Mouse (Mus musculus) right cerebral cortex, adult 2 months (tissue): Measurements from ENCODE around the gene Ltk.
"Not testable (repeated sequence)": the region's sequence is repeated elsewhere in the genome, so short reads cannot be mapped to it uniquely, and the experiment has no call there.

Experiments used
- DNase-seq, 2 experiments: peaks; one replicate each; pipeline ENCODE4 v3.0.0; 2021 to 2022; ENCODE audit warnings: low spot score in 2 of 2

Ltk gene

DNA sequence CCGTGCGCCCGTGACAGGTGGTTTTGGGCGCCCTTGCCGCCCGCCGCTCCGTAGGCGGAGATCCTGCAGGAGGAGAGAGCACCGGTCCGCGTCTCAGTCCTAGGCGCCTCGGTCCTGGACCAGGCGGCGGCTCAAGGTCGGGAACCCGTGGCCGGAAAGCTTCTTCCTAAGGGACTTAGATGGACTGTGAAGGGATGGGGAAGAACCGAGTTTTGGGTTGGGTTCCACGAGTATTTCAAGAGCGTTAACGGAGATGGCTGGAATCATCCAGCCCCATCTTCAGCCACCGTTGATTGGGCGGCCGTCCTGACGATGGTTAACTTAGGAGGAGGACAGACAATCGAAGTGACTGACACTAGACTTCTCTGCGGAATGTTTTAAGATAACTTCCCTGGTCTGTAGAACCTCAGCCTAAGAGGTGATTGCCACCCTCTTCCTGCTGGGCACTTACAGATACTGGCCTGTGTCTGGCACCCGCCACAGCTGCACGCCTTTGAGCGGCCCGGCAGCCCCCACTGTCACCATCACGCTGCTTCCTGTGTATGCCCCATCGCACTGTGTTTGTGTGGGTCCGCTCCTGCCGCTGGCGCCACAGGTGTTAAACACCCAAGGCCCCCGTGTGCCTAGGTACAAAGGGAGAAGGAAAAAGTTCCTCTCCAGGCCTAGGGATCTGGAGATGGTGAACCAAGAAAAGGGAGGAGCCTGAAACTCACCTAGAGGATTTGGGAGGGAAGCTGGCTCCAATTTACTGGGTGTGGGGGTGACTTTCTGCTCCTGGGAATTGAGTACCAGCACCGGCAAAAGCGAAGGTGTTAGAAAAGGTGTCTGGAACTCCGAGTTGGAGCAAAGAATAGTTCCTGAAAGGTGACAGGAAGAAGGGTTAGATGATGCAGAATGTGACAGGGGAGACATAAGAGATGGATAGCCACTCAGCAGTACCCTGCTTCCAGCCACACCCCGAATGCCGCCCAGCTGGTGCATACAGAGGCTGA lies 1.1 kb downstream of the Ltk start:
- no peak for DNase-seq

DNA sequence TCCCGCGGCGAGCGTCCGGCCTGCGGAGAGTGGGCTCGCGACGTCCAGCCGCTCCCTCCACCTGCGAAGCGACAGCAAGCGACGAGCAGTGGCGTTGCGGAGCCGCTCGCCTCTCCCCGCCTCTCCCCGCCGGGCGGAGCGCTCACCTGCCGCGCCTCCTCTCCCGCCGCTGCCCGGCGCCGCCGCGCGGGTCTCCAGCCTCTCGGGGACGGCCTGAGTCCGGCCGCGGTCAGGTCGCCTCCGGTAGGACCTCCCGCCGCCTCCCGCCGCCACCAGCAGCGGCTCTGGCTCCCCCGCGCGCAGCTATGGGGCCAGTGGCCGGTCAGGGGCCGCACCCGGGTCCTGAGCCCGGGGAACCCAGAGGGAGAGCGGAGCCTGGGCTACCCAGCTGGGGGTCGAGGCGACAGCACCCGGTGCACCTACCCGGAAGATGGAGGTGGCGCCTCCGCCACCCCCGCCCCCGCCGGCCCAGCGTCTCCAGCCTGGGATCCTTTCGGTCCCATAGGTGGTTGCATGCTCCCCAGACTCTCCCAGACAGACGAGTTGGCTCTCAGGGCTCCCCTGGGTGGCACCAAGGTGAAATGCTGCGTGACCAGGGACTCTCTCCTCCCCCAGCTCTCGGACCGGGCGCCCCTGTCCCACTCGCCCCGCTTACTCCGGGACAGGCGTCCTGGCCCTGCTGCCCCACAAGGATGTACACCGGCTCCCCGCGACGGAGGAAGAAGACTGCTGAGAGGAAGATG lies 2.0 kb downstream of the Ltk start:
- no peak for DNase-seq

DNA sequence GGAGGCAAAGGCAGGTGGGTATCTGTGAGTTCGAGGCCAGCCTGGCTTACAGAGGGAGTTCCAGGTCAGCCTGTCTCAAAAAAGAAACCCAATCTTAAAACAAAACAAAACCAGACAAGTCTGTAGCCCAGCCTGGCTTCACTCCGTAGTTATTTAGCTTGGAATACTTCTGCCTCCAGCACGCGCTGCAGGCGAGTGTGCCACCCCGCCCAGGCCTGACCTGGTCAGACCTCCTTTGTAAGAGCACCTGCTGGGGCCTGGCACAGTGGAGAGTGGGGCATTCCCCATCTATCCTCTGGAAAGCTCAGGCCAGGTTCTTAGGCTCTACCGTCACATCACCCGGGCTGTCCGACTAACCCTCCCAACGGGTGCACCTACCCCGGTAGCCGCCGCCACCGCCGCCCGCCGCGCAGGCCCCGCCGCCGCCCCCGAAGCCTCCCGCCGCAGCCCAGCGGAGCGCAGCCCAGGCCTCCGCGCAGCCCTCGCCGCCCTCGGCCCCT lies 2.6 kb downstream of the Ltk start:
- DNase-seq: no peak

DNA sequence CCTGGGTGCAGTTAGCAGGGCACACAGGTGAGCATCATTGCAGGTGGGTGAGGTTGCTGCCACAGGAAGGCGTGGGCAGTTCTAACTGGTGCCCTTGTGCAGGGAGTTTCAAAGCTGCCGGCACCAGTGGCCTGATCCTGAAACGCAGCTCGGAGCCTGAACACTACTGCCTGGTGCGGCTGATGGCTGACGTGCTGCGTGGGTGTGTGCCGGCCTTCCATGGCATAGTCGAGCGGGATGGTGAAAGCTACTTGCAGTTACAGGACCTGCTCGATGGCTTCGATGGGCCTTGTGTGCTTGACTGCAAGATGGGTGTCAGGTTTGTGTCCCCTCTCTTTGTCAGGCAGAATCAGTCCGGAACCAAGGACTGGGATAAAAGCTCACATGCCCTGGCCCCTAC lies 11.0 kb downstream of the Ltk start:
- peak in 1 of 2 experiments; percentile 47 for DNase-seq

DNA sequence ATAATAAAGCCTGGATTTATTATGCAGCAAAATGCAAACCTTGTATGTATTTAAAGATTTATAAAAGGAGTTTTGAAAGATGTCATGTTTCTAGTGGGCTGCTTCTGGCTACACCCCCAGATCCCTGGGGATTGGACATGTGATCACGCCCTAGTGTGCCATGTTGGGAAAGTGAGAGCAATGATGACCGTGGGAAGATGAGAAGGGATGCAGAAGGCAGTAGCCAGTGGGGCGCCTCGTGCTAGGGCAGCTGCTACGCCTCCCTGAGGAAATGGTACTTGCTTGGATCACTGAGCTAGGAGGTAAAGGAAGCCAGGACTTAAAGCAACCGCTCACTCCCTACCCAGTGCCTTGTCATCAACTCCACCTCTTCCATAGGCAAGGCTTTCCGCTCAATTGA lies 12.7 kb downstream of the Ltk start:
- DNase-seq: peak; percentile 70 to 79

DNA sequence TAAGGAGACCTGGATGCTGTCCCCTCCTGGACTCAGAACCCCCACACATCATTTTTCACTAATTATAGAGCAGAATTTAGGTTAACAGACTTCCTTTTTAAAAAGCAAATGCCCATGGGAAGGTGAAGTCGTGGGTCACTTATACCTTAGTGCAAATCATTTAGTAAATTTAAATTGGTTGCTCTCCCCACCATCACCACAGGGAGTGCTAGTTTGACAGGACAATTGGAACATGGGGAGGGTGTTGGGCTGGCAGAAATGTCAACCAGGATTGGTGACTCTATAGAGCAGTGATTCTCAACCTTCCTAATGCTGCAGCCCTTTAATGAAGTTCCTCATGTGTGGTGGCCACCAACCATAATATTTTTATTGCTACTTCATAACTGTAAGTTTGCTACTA lies 14.9 kb downstream of the Ltk start:
- DNase-seq: peak in 1 of 2 experiments; percentile 56

DNA sequence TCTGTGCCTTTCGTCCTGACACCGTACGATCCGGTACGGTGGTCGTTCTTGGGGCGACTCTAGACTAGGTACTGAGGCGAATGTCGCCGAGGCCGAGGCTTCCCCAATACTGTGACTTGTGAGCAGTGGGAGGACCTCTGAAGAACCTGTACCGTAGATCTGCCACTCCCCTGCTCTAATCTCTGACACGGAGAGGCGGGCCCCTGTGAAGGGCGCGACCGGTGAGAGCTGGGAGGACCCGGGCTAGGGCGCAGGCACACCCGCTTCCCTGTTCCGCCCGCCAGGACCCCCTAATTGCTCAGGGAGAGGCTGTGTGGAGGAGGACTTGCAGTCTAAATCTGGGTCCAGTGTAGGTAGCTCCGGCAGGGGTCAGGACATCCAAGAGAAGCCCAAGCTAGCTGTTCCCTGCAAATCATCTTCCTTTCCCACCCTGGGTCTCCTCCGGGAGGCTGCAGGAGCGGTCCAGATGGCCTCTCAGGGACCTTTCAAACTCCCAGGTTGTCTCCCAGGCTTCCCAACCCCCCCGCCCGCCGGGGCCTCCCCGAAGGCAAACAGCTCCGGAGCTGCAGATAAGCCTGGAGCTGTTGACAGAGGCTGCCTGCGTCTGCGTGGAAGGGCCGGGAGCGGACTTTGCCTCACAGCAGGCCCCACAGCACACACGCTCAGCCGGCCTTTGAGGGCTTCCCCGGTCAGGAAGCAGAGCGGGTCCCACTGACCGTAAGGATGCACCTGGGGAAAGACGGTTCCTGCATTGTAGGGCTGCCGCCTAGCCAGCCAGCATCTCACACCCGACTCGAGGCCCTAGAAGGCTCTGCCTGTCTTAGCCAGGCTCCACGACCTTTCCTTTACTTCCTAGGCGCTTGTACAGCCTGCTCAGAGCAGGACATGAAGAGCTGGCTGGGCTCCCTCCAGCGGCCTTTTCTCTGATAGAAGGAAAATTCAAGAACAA lies 15.8 kb downstream of the Ltk start:
- peak in 1 of 2 experiments; percentile 48 for DNase-seq

DNA sequence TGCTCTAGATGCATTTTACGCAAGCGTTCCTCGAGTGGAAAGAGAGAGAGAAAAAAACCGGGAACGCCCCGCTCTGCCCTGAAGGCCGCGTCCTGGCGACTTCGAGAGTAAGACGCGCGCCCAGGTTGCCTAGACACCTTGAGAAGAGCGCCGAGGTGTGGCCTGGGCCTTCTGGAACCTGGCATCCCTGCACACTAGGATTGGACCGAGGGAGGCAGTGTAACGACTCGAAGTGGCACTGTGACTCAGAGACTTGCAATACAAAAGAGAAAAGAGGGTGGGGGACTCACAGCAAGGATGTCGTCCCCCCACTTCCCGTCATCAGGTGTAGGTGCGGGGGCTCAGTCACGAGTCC lies 16.4 kb downstream of the Ltk start:
- no peak for DNase-seq

DNA sequence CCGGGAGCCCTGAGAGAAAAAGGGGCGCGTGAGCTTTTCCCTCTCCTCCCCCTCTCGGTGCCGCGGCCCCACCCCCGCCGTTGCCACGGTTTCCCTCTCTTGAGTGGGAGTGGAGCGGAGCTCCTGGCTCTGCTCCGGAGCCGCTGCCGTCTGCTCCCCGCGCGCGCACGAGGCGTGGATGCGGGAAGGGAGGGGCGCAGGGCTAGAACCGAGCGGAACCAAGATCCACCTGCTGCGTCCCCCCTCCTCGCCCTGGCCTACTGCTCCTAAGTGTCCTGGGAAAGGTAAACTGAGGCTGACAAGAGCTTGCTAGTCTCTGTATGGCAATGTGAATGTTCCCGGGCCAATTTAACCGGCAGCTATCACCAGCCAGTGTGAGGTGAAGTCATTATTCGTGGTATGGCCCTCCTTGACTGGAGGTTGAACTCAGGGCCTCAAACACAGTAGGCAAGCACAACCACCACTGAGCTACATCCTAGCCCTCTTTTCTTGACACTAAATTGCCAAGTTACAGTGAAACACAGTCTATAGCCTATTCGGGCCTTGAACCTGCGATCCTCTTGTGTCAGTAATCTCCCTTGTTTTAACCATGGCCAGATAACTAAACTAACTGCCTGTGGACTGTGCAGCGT lies 16.9 kb downstream of the Ltk start:
- peak; percentile 68 to 80 for DNase-seq

DNA sequence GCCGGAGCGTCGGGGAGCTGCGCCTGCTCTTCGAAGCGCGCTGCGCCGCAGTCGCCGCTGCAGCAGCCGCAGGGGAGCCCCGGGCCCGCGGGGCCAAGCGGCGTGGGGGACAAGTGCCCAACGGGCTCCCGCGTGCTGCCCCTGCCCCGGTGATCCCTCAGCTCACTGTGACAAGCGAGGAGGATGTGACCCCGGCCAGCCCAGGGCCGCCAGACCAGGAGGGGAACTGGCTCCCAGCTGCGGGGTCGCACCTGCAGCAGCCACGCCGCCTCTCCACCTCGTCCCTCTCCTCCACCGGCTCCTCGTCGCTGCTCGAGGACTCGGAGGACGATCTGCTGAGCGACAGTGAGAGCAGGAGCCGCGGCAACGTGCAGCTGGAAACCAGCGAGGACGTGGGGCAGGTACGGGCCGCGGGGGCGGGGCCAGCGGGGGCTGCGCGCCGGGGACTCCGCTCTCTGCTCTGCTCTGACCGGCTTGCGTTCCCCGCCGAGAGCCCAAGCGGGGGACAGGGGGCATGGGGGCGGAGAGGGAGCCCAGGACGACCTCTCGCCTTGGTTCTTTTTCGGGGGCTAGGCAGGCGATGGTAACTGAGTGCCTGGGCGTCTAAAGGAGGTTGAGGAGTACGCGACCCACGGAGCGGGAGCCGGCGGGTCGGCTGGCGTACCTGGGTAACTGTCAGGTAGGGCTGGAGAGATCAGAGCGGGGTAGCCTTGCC lies 17.6 kb downstream of the Ltk start:
- peak; percentile 56 to 58 for DNase-seq

DNA sequence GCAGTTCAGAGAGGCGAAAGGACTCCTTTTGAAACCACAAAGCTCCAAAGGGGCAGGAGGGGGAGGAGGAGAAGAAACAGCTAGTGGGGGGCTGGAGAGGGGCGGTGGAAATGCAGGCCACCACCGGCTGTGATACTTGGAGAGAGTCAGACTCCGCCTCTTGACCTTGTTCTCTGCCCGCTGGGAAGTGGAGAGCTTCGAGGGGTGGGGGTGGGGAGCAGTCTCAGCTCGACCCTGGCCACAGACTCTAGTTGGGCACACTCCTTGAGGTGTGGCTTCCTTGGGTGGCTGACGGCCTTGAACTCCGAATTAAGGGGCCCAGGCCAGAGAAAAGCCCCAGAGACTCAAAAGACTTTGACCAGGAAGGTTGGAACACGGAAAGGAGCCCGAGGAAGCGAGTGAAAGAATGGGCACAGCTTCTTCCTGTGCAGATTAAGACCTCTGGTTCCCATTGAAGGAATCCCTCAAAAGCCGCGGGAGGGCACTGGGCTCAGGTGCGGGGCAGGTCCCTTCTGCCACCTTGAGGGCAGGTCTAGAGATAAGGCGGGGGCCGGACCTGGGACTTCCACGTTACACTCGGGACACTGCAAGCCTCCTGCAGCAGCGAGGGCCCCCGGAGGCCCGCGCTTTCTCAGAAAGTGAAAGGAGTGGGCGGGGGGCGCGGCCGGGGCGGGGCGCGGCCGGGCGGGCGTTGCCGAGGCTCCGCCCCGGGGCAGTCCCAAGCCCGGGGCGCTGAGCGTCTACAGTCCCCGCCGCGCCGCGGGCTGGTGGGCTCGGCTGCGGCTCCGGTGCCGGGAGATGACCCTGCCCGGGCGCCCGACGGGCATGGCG lies 18.4 kb downstream of the Ltk start, which contains the start of gene Itpka:
Gene Itpka (plus strand): TSS at position 757 of the 831 bp plus-strand sequence.
- DNase-seq: peak; percentile 45 to 49

DNA sequence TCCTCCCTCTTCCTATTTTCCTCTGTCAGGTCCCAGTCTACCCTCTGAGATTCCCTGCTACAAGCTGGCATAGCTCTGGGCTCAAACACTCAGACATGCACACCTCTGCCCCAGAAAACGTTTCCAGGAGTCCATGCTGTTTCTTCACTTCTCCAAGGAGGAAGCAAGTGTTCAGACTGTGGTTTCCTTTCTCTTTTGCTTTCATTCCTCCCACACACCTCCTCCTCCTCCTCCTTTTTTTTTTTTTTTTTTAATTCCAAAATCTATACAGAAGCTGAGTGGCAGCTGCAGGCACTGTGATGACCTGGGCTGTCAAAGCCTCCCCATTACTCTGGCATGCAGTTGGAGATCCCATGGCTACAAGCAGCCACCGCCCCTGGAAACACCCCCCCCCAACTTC lies 19.7 kb downstream of the Ltk start:
- DNase-seq: no peak

DNA sequence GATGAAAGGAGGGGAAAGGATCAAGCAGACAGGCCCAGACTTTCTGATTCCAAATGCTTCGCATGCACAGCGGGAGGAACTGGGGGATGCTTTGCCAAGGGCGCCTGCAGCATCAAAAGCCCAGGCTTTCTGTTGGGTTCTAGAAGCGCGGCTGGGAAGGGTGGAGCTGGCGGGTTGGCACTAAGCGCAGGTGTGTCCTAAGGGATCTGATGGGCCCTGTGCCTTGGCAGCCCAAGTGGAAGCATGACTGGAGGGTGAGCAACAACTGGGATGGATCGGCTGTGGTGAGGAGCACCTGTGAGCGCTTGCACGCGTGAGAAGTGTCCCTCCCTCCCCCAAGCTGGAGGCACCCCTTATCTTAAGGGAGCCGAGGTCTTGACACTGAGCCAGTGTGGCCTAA lies 23.1 kb downstream of the Ltk start:
- no peak for DNase-seq

DNA sequence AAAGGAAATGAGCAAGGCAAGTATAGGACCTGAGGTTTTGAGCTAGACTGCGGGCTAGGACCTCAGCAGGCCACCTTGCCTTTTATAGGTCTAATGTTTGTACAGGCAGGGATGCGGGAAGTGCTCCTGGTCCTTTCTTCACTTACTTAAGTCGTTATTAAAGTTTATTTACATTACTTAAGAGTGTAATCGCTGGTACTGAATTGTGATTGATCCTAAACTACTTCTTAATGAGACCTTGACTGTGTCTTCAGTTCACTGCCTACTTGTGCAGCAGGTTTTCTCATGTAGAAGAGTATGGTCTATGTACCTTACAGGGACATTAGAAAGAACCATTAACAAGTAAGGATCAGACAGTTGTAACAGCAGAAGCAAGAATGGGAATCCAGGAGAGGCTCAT lies 29.5 kb downstream of the Ltk start:
- no peak for DNase-seq

DNA sequence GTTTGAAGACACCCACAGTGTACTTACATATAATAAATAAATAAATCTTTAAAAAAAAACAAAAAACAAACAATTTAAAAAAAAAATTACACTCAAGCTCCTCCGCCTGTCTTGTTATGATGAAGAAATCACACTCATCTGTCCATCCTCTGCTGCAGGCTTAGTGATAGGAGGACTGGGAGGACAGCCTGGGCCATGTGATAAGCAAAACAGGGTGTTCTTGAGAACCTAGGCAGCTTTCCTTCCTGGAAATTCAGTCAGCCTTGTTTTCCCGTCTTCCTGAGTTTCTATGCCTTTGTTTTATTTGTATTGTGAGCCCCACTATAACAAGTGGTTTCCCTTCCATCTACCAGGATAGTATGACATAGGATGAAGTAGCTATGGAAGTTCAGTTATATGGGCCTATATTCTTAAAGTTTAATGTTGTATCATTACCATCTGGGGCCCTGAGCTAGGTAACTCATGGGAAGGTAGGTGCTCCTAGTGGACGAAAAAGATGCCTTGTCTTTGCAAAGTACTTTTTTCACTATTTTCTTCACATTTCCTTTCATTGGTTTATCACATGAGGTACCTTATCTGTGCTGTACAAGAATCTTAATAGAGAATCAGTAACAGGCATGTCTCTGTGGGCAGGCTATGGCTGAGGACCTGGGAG lies 32.3 kb downstream of the Ltk start:
- no peak for DNase-seq

DNA sequence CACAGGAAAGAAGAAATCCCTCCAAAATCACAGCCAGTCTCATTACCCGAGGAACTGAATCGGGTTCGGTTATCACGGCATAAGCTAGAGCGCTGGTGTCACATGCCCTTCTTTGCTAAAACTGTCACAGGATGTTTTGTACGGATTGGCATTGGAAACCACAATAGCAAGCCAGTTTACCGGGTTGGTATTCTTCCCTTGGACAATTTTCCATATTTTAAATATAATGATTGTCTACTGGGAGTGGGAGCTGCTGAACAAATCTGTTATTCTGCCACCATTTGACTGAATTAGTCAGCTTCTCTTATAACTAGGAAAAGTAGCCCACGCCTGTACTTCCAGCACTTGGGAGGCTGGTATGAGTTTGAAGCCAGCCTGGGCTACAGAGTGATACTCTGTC lies 39.2 kb downstream of the Ltk start:
- DNase-seq: no peak

DNA sequence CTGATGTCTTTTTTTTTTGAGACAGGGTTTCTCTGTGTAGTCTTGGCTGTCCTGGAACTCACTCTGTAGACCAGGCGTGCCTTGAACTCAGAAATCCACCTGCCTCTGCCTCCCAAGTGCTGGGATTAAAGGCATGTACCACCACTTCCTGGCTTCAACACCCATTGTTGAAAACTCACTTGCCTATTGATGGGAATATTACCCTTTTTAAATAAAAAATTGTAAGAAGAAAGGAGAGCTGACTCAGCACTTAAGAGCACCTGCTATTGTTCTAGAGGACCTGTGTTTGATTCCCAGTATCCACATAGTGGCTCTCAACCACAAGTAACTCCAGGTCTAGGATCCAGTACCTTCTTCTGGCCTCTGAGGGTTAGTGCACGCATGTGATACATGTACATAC lies 44.4 kb downstream of the Ltk start:
- not testable (repeated sequence) for DNase-seq

DNA sequence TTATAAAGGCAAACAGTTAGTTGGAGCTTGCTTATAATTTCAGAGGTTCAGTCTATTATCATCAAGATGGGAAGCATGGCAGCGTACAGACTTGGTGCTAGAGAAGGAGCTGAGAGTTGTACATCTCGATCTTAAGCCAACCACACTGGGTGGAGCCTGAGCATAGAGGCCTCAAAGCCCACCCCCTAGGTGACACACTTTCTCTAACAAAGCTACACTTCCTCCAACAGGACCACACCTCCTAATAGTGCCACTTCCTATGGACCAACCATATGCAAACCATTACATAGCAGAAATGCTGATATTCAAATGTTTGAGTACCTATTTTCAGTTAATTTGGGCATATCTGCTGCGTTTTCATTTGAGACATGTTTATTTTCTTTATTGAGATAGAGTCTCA lies 50.2 kb downstream of the Ltk start:
- no peak for DNase-seq

DNA sequence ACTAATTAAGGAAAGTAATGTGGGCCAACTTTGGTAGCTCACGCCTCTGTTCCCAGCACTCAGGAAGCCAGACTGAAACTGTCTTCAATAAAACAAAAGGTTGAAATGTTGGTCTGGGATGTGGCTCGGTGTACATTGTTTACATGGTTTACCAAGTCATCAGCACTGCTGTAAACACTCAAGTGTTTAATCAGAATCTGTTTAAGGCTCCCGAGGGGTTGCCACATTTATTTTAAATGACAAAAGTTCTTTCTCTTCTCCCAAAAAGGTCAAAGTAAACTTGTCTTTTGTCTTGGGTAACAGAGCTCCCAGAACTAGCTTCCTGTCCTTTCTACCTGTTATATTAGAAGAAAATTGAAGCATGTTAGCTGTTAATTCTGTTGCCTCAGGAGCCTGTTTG lies 52.6 kb downstream of the Ltk start:
- DNase-seq: no peak
